In the genomic region with DNA sequence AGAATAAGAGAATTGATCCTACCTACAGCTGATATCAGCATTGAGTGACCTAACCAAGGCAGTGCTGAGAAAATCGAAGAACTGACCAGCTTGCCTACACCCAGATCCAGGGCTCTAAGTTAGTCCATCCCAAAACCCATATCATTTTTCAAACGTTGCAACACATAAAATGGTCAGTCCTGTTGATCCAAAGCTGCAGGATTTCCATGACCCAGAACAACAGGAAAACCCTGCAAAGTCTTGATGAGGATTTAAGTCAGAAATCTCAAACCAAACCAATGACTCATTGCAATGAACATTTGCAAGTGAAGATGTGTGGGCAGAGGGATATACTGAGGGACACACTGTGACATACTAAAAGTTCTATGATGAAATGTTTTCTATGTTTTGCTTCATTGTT, we compare ENCODE assay signal across 12 mouse cellular contexts.
"Had no signal": no experiment of that assay in that cellular context is flagged by ENCODE, and none has a peak within 500 bp of the region (broad histone marks: within the 10 kb centered on the region; RNA-seq: fewer than 3 reads in every experiment).

No protein-coding gene starts in this region.

- DNase-seq: retina, postnatal 1 day; right cerebral cortex, adult 18-20 months; right cerebral cortex, postnatal 14 days; right cerebral cortex, postnatal 25 days; right cerebral cortex, postnatal 4 days; spleen, adult 18-20 months; thymus, adult 18-20 months; thymus, adult 2 months; thymus, postnatal 14 days; thymus, postnatal 25 days; thymus, postnatal 36 days; thymus, postnatal 4 days had no signal
